Mouse (Mus musculus) CH12.LX (cell line): Measurements from ENCODE around the gene Dnaja1. TPM values are rescaled to one million over a fixed set of nuclear protein-coding genes. Genes with fewer than 3 reads are reported as not detected.

ENCODE experiments used
- DNase-seq: peaks from one replicate; pipeline ENCODE4 v3.0.0-alpha.2; 2013; ENCODE audit errors: extremely low read depth
- H3K27ac ChIP-seq: 2 replicates; pipeline ENCODE4 v1.5.1; 2012; ENCODE audit warnings: low read depth, mild to moderate bottlenecking, control low read depth, moderate library complexity; ENCODE audit not compliant: insufficient read depth
- H3K27me3 ChIP-seq: replicated peaks from 2 replicates; pipeline ENCODE3; 2012; ENCODE audit warnings: inconsistent platforms
- H3K36me3 ChIP-seq, 2 experiments: replicated peaks in 1 of 2; 2 replicates each; pipeline versions ENCODE3 to v1.6.1; 2012; ENCODE audit warnings: inconsistent platforms in 1 of 2, low read length in 1 of 2, mild to moderate bottlenecking in 1 of 2, mixed read lengths in 1 of 2, moderate library complexity in 1 of 2; ENCODE audit not compliant: control insufficient read depth in 1 of 2, insufficient read depth in 1 of 2
- H3K4me1 ChIP-seq, 2 experiments: 2 replicates each; pipeline ENCODE4 v1.6.1; 2012; ENCODE audit warnings: inconsistent platforms in 1 of 2, moderate library complexity in 1 of 2; ENCODE audit not compliant: insufficient read depth in 2 of 2, control insufficient read depth in 1 of 2
- H3K4me2 ChIP-seq: 2 replicates; pipeline ENCODE4 v1.6.1; 2012; ENCODE audit warnings: low read depth, mild to moderate bottlenecking, control low read depth; ENCODE audit not compliant: poor library complexity, insufficient read depth, severe bottlenecking
- H3K4me3 ChIP-seq, 3 experiments: fragments of 150-350 bp in 1 of 3; sonication (generic) in 1 of 3; replicated peaks in 1 of 3; 2 replicates each; pipeline versions ENCODE3 to v1.5.1; 2011 to 2012; ENCODE audit warnings: low read depth in 2 of 3, low read length in 2 of 3, mild to moderate bottlenecking in 2 of 3, moderate library complexity in 2 of 3, control low read depth in 1 of 3, improper control_type of control experiment in 1 of 3, inconsistent platforms in 1 of 3, mixed read lengths in 1 of 3; ENCODE audit not compliant: poor library complexity in 1 of 3
- H3K79me2 ChIP-seq: replicated peaks from 2 replicates; pipeline ENCODE4 v1.6.1; 2012; ENCODE audit warnings: mild to moderate bottlenecking, moderate library complexity; ENCODE audit not compliant: control insufficient read depth, poor library complexity, insufficient read depth, severe bottlenecking; ENCODE audit errors: extremely low read depth
- H3K9ac ChIP-seq: 2 replicates; pipeline ENCODE4 v1.6.1; 2012; ENCODE audit warnings: low read depth, mild to moderate bottlenecking, control low read depth, moderate library complexity; ENCODE audit not compliant: insufficient read depth
- H3K9me3 ChIP-seq: replicated peaks from 2 replicates; pipeline ENCODE3; 2012; ENCODE audit warnings: low read length, inconsistent platforms, mixed read lengths
- CHD1 ChIP-seq: IDR thresholded peaks from 2 replicates; pipeline ENCODE4 v1.6.1; 2012; ENCODE audit warnings: low read depth, low read length, improper control_type of control experiment, inconsistent platforms
- CHD2 ChIP-seq: IDR thresholded peaks from 2 replicates; pipeline ENCODE4 v1.6.1; 2011; ENCODE audit warnings: low read length, improper control_type of control experiment
- CTCF ChIP-seq, 2 experiments: IDR thresholded peaks in 1 of 2; conservative IDR thresholded peaks in 1 of 2; 2 replicates each; pipeline ENCODE4 v1.5.1; 2011 to 2012; ENCODE audit warnings: low read depth in 2 of 2, low read length in 2 of 2, improper control_type of control experiment in 1 of 2, inconsistent platforms in 1 of 2, mild to moderate bottlenecking in 1 of 2, moderate library complexity in 1 of 2
- ETS1 ChIP-seq: conservative IDR thresholded peaks from 2 replicates; pipeline ENCODE4 v1.6.1; 2012; ENCODE audit warnings: low read depth, mild to moderate bottlenecking, inconsistent platforms, low read length, improper control_type of control experiment, moderate library complexity
- GABPA ChIP-seq: IDR thresholded peaks from 2 replicates; pipeline ENCODE4 v1.6.1; 2012; ENCODE audit warnings: low read depth, low read length, improper control_type of control experiment, inconsistent platforms; ENCODE audit not compliant: insufficient replicate concordance
- HCFC1 ChIP-seq: IDR thresholded peaks from 2 replicates; pipeline ENCODE4 v1.6.1; 2012; ENCODE audit warnings: low read depth, mild to moderate bottlenecking, inconsistent platforms, low read length, improper control_type of control experiment
- IRF4 ChIP-seq: IDR thresholded peaks from 2 replicates; pipeline ENCODE4 v1.6.1; 2014; ENCODE audit warnings: low read depth, mild to moderate bottlenecking, inconsistent platforms, low read length, improper control_type of control experiment
- JUN ChIP-seq: IDR thresholded peaks from 2 replicates; pipeline ENCODE4 v1.6.1; 2011; ENCODE audit warnings: low read depth, mild to moderate bottlenecking, low read length, improper control_type of control experiment, moderate library complexity; ENCODE audit not compliant: insufficient read depth
- JUND ChIP-seq: conservative IDR thresholded peaks from 2 replicates; pipeline ENCODE4 v1.6.1; 2011; ENCODE audit warnings: low read depth, low read length, improper control_type of control experiment
- KAT2A ChIP-seq: IDR thresholded peaks from 2 replicates; pipeline ENCODE4 v1.6.1; 2012; ENCODE audit warnings: low read length, improper control_type of control experiment, inconsistent platforms; ENCODE audit not compliant: insufficient replicate concordance
- MAX ChIP-seq: IDR thresholded peaks from 2 replicates; pipeline ENCODE4 v1.6.1; 2011; ENCODE audit warnings: low read length, improper control_type of control experiment
- MXI1 ChIP-seq: IDR thresholded peaks from 2 replicates; pipeline ENCODE4 v1.6.1; 2011; ENCODE audit warnings: mild to moderate bottlenecking, low read depth, low read length, improper control_type of control experiment
- MYC ChIP-seq: IDR thresholded peaks from 2 replicates; pipeline ENCODE4 v1.6.1; 2011; ENCODE audit warnings: low read depth, mild to moderate bottlenecking, improper control_type of control experiment, low read length
- NRF1 ChIP-seq: IDR thresholded peaks from 2 replicates; pipeline ENCODE4 v1.6.1; 2014; ENCODE audit warnings: low read depth, mild to moderate bottlenecking, inconsistent platforms, low read length, improper control_type of control experiment, moderate library complexity
- POLR2A ChIP-seq: IDR thresholded peaks from 2 replicates; pipeline ENCODE4 v1.6.1; 2011; ENCODE audit warnings: low read depth, mild to moderate bottlenecking, improper control_type of control experiment, low read length
- POLR2AphosphoS2 ChIP-seq: IDR thresholded peaks from 2 replicates; pipeline ENCODE4 v1.6.1; 2011; ENCODE audit warnings: low read depth, low read length, improper control_type of control experiment
- RAD21 ChIP-seq: IDR thresholded peaks from 2 replicates; pipeline ENCODE4 v1.6.1; 2011; ENCODE audit warnings: low read depth, mild to moderate bottlenecking, low read length, improper control_type of control experiment, moderate library complexity
- RCOR1 ChIP-seq: conservative IDR thresholded peaks from 2 replicates; pipeline ENCODE4 v1.6.1; 2012; ENCODE audit warnings: low read depth, mild to moderate bottlenecking, inconsistent platforms, low read length, improper control_type of control experiment
- SMC3 ChIP-seq: IDR thresholded peaks from 2 replicates; pipeline ENCODE4 v1.6.1; 2011; ENCODE audit warnings: low read depth, low read length, improper control_type of control experiment
- TCF12 ChIP-seq: IDR thresholded peaks from 2 replicates; pipeline ENCODE4 v1.6.1; 2014; ENCODE audit warnings: low read depth, mild to moderate bottlenecking, inconsistent platforms, low read length, improper control_type of control experiment
- USF1 ChIP-seq: IDR thresholded peaks from 2 replicates; pipeline ENCODE4 v1.6.1; 2014; ENCODE audit warnings: low read depth, mild to moderate bottlenecking, inconsistent platforms, low read length, improper control_type of control experiment
- ZC3H11A ChIP-seq: IDR thresholded peaks from 2 replicates; pipeline ENCODE4 v1.6.1; 2012; ENCODE audit warnings: low read depth, mild to moderate bottlenecking, inconsistent platforms, low read length, improper control_type of control experiment
- ZMIZ1 ChIP-seq: IDR thresholded peaks from 2 replicates; pipeline ENCODE4 v1.6.1; 2012; ENCODE audit warnings: low read depth, mild to moderate bottlenecking, inconsistent platforms, low read length, improper control_type of control experiment
- ZNF384 ChIP-seq: IDR thresholded peaks from 2 replicates; pipeline ENCODE4 v1.6.1; 2012; ENCODE audit warnings: low read depth, low read length, improper control_type of control experiment, inconsistent platforms
- dilution Hi-C: fragments of 300-500 bp; cut with MboI; formaldehyde crosslinking; loops from 2 replicates; pipeline ENCODE4 v1.14.3; 2020; ENCODE audit warnings: low sequenced_read_pairs; ENCODE audit not compliant: extremely low pct_unique_long_range_greater_than_20kb, extremely low pct_ligation_motif_present
- in situ Hi-C: fragments of 300-500 bp; cut with MboI; formaldehyde crosslinking; loops from 3 replicates; pipeline ENCODE4 v1.14.3; 2019; ENCODE audit warnings: low sequenced_read_pairs, low pct_ligation_motif_present, low pct_unique_long_range_greater_than_20kb, mixed read lengths
- polyA plus RNA-seq: library from polyadenylated mRNA; unstranded; fragments of >175 nt; gene quantifications from 2 replicates; pipeline ENCODE4 v1.2.1, GENCODE M21; 2012; ENCODE audit warnings: low read depth; ENCODE audit not compliant: insufficient read length
- total RNA-seq, 2 experiments: library from RNA; depleted of rRNA; stranded (reverse); fragments of 300-350 nt in 1 of 2; fragments of >200 nt in 1 of 2; gene quantifications; 2 replicates each; pipeline ENCODE4 v1.2.3; 2012 to 2014

Gene Dnaja1
- total and polyA plus RNA-seq, 3 experiments = 67.9 to 485 (median 117) TPM

DNA sequence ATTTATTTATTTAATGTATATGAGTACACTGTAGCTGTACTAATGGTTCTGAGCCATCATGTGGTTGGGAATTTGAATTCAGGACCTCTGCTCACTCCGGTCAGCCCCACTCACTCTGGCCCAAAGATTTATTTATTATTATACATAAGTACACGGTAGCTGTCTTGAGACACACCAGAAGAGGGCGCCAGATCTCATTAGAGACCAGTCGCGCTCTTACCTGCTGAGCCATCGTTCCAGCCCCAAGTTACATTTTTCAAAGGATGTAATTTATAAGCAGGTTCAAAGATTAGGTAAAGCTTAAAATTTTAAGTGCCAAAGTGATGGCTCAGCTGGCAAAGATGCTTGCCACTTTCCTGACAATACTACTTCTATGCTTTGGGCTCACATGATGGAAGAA, 56.7 kb downstream of the Dnaja1 start:
- Histone ChIP-seq H3K4me1 (peaks cover 31 to 73% of the 10 kb centered on the region in 2 experiments), H3K9me3 (peaks cover 2% of the 10 kb centered on the region), H3K36me3 (no peaks in the 10 kb centered on the region), H3K27ac (no peak overlapping the region), H3K27me3 (no peaks in the 10 kb centered on the region), H3K9ac (no peak overlapping the region), H3K79me2 (no peaks in the 10 kb centered on the region), H3K4me2 (no peak overlapping the region), H3K4me3 (no peak overlapping the region)
- in situ Hi-C loops (no loop called here), dilution Hi-C loops (no loop called here)
- no peak for TF ChIP-seq GABPA
- peak; percentile 35 for TF ChIP-seq RAD21
- TF ChIP-seq SMC3 = peak; percentile 39; the same call in 1 of the 2 replicates
- TF ChIP-seq JUN = no peak
- TF ChIP-seq CTCF (conservative IDR thresholded peaks at IDR 0.05 in 1 of 2, IDR thresholded peaks at IDR 0.05 in 1 of 2; ENCODE audit: low read depth in 2 of 2, low read length in 2 of 2) = peak; percentile 15 to 58; a peak in 2 of 4 replicates
- no peak for DNase-seq

DNA sequence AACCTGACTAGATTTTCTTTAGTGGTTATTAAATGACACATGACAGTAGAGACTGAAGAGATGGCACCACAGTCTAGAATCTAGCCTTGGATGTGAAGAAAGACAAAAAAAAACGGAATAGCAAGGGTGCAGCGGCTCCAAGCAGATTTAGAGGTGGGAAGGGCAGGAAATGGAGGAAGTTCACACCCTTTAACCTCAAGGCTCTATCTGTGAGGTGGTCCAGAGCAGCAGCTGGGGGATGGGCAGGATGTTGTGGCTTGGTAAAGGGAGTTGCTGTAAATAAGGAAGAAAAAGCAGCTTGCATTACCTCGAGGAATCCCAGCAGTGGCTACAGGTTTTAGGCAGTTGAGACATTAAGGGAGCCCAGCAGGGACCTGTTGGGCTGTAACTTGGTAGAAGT, 59.2 kb downstream of the Dnaja1 start:
- Histone ChIP-seq H3K27ac (peak overlapping the region; percentile 80), H3K27me3 (no peaks in the 10 kb centered on the region), H3K4me3 (no peak overlapping the region), H3K4me2 (peak overlapping the region; percentile 93), H3K79me2 (no peaks in the 10 kb centered on the region), H3K4me1 (peaks cover 32 to 76% of the 10 kb centered on the region in 2 experiments), H3K9me3 (no peaks in the 10 kb centered on the region), H3K36me3 (no peaks in the 10 kb centered on the region), H3K9ac (peak overlapping the region; percentile 24)
- DNase-seq = peak; percentile 75
- in situ Hi-C loops (loop anchor here (5.0 kb wide), 1 partner anchor 46 kb away; no protein-coding TSS in a partner anchor), dilution Hi-C loops (no loop called here)
- TF ChIP-seq CHD1 (no peak), POLR2AphosphoS2 (no peak), CHD2 (peak; percentile 78), ETS1 (0 out of 2 replicates have a peak, but pooled peaks have one; percentile 11), JUN (no peak), ZNF384 (peak; percentile 24)

DNA sequence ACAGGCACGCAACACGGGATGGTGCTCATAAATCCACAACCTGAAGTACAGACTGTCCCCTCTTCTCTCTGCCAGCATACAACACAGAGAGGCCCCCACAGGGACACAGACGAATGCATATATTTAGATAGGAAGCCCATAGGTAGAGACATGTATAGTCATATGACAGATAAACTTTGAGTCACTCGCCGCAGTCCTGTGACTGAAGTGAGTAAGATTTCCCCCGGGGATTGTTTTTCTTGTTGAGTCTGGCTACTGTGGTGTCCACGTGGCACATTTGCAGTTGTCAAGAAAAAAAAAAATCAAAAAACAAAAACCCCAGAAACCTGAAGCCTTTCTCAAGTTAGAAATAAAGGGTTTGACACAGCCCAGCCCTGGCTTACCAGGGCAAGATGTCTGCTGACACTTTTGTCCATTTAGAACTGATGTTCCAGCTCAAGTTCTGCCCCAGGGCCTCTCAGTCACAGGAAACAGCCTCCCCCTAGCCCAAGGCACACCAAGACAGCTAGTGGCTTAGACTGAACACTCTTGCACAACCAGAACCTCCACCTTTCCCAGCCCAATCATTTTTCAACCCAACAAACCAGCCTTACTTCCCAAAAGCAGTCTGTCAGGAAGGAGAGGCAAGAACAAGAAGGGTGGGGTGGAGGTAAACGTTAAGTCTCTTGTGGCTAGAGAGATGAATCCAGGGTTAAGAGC, 60.0 kb downstream of the Dnaja1 start:
- H3K9me3 ChIP-seq = no peaks in the 10 kb centered on the region
- peak overlapping the region; percentile 24 for H3K9ac ChIP-seq
- no peaks in the 10 kb centered on the region for H3K27me3 ChIP-seq
- peaks cover 30 to 73% of the 10 kb centered on the region in 2 experiments for H3K4me1 ChIP-seq
- no peaks in the 10 kb centered on the region for H3K79me2 ChIP-seq
- no peaks in the 10 kb centered on the region for H3K36me3 ChIP-seq
- H3K4me2 ChIP-seq = peak overlapping the region; percentile 93
- H3K27ac ChIP-seq = peak overlapping the region; percentile 92
- peak; percentile 96 for DNase-seq
- dilution Hi-C loops (no loop called here), in situ Hi-C loops (loop anchor here (5.0 kb wide), 1 partner anchor 45 kb away; no protein-coding TSS in a partner anchor)
- H3K4me3 ChIP-seq = no peak overlapping the region
- TF ChIP-seq CHD1 (0 out of 2 replicates have a peak, but pooled peaks have one; percentile 4), MAX (peak; percentile 97), ZC3H11A (no peak), CTCF (conservative IDR thresholded peaks at IDR 0.05 in 1 of 2, IDR thresholded peaks at IDR 0.05 in 1 of 2; ENCODE audit: low read depth in 2 of 2, low read length in 2 of 2) (no peak), SMC3 (peak; percentile 2; the same call in 1 of the 2 replicates), NRF1 (no peak), MYC (peak; percentile 99), CHD2 (peak; percentile 71; the same call in 1 of the 2 replicates), USF1 (peak; percentile 78), POLR2A (peak; percentile 35; the same call in 1 of the 2 replicates), JUND (peak; percentile 92), RCOR1 (peak; percentile 92), ZMIZ1 (no peak), MXI1 (peak; percentile 95), HCFC1 (peak; percentile 42), TCF12 (peak; percentile 88), KAT2A (0 out of 2 replicates have a peak, but pooled peaks have one; percentile 73), IRF4 (peak; percentile 95)
